Mouse (Mus musculus): ENCODE results near the gene Lrrc19. TPM values are rescaled to one million over a fixed set of nuclear protein-coding genes. Genes with fewer than 3 reads are reported as not detected.

The Lrrc19 gene
- polyA plus RNA-seq, 1 experiment from 2014 or later, result 0.65 TPM

GRCm38 (mm10) chr4:94614627-94615006, 35.3 kb downstream of the Lrrc19 start:
- Histone ChIP-seq H3K27ac (peak overlapping the region; percentile 81), H3K27me3 (ENCODE audit: insufficient read depth, poor library complexity, severe bottlenecking) (no peaks in the 10 kb centered on the region), H3K4me1 (peaks cover 4% of the 10 kb centered on the region; the same call in 1 of the 2 replicates), H3K9me3 (no peaks in the 10 kb centered on the region), H3K4me3 (peak overlapping the region; percentile 78), H3K36me3 (no peaks in the 10 kb centered on the region)
- WGBS, result 2% methylated on average over 18 of the region's 18 CpGs
- peak; percentile 77 for DNase-seq (ENCODE audit: low spot score)

- DNase-seq (ENCODE audit: low spot score), result peak; percentile 97
- peaks cover 4% of the 10 kb centered on the region; the same call in 1 of the 2 replicates for H3K4me1 ChIP-seq
- H3K4me3 ChIP-seq, result peak within 1 kb of the TSS; percentile 78
- H3K9me3 ChIP-seq, result no peaks in the 10 kb centered on the region
- no peaks in the 10 kb centered on the region for H3K36me3 ChIP-seq
- H3K27ac ChIP-seq, result peak within 1 kb of the TSS; percentile 81
- 3% methylated on average over 29 of the region's 29 CpGs for WGBS
- no peaks in the 10 kb centered on the region for H3K27me3 ChIP-seq (ENCODE audit: insufficient read depth, poor library complexity, severe bottlenecking)
Observed at GRCm38 (mm10) chr4:94613972-94614626, 35.8 kb downstream of the Lrrc19 start, which contains the start of gene Ift74. Gene Ift74 (plus strand): TSS chr4:94614491.

GRCm38 (mm10) chr4:94610339-94610738, 39.6 kb downstream of the Lrrc19 start:
- WGBS, result 40% methylated on average over 3 of the region's 3 CpGs
- no peak for DNase-seq (ENCODE audit: low spot score)
- H3K4me3 ChIP-seq, result no peak overlapping the region
- H3K27ac ChIP-seq, result no peak overlapping the region
- H3K9me3 ChIP-seq, result no peaks in the 10 kb centered on the region
- H3K36me3 ChIP-seq, result no peaks in the 10 kb centered on the region
- peaks cover 4% of the 10 kb centered on the region; the same call in 1 of the 2 replicates for H3K4me1 ChIP-seq
- no peaks in the 10 kb centered on the region for H3K27me3 ChIP-seq (ENCODE audit: insufficient read depth, poor library complexity, severe bottlenecking)

- H3K4me1 ChIP-seq, result no peaks in the 10 kb centered on the region
- H3K9me3 ChIP-seq, result no peaks in the 10 kb centered on the region
- no peaks in the 10 kb centered on the region for H3K27me3 ChIP-seq (ENCODE audit: insufficient read depth, poor library complexity, severe bottlenecking)
- no peak for DNase-seq (ENCODE audit: low spot score)
- 87% methylated on average over 2 of the region's 2 CpGs for WGBS
- H3K36me3 ChIP-seq, result no peaks in the 10 kb centered on the region
- no peak overlapping the region for H3K27ac ChIP-seq
- H3K4me3 ChIP-seq, result no peak overlapping the region
Observed at GRCm38 (mm10) chr4:94605591-94605990, 44.4 kb downstream of the Lrrc19 start.

GRCm38 (mm10) chr4:94604452-94605019, 45.4 kb downstream of the Lrrc19 start:
- Histone ChIP-seq H3K27ac (no peak overlapping the region), H3K4me3 (no peak overlapping the region; the same call in 1 of the 2 replicates), H3K9me3 (no peaks in the 10 kb centered on the region), H3K27me3 (ENCODE audit: insufficient read depth, poor library complexity, severe bottlenecking) (no peaks in the 10 kb centered on the region), H3K36me3 (no peaks in the 10 kb centered on the region), H3K4me1 (no peaks in the 10 kb centered on the region)
- 88% methylated on average over 2 of the region's 2 CpGs for WGBS
- DNase-seq (ENCODE audit: low spot score), result no peak

- no peaks in the 10 kb centered on the region for H3K4me1 ChIP-seq
- under 1% methylated on average over 61 of the region's 61 CpGs for WGBS
- no peaks in the 10 kb centered on the region for H3K9me3 ChIP-seq
- peak within 1 kb of the TSS; percentile 97 for H3K27ac ChIP-seq
- H3K36me3 ChIP-seq, result no peaks in the 10 kb centered on the region
- peak within 1 kb of the TSS; percentile 98 for H3K4me3 ChIP-seq
- H3K27me3 ChIP-seq (ENCODE audit: insufficient read depth, poor library complexity, severe bottlenecking), result no peaks in the 10 kb centered on the region
- DNase-seq (ENCODE audit: low spot score), result peak; percentile 96
Observed at GRCm38 (mm10) chr4:94603031-94603629, 46.8 kb downstream of the Lrrc19 start, which contains the start of gene Plaa. Gene Plaa (minus strand): TSS chr4:94603244.

- H3K27ac ChIP-seq, result peak overlapping the region; percentile 97
- 1% methylated on average over 32 of the region's 33 CpGs for WGBS
- H3K36me3 ChIP-seq, result no peaks in the 10 kb centered on the region
- H3K4me1 ChIP-seq, result no peaks in the 10 kb centered on the region
- peak; percentile 87 for DNase-seq (ENCODE audit: low spot score)
- peak overlapping the region; percentile 98 for H3K4me3 ChIP-seq
- no peaks in the 10 kb centered on the region for H3K9me3 ChIP-seq
- no peaks in the 10 kb centered on the region for H3K27me3 ChIP-seq (ENCODE audit: insufficient read depth, poor library complexity, severe bottlenecking)
Observed at GRCm38 (mm10) chr4:94602496-94603030, 47.4 kb downstream of the Lrrc19 start.

- no peak for DNase-seq (ENCODE audit: low spot score)
- H3K27me3 ChIP-seq (ENCODE audit: insufficient read depth, poor library complexity, severe bottlenecking), result no peaks in the 10 kb centered on the region
- H3K9me3 ChIP-seq, result no peaks in the 10 kb centered on the region
- no peak overlapping the region for H3K27ac ChIP-seq
- peak overlapping the region; percentile 98 for H3K4me3 ChIP-seq
- no peaks in the 10 kb centered on the region for H3K4me1 ChIP-seq
- 91% methylated on average over 4 of the region's 4 CpGs for WGBS
- H3K36me3 ChIP-seq, result no peaks in the 10 kb centered on the region
Observed at GRCm38 (mm10) chr4:94601395-94601794, 48.5 kb downstream of the Lrrc19 start.

GRCm38 (mm10) chr4:94592709-94593108, 57.2 kb downstream of the Lrrc19 start:
- Histone ChIP-seq H3K27ac (no peak overlapping the region), H3K9me3 (no peaks in the 10 kb centered on the region), H3K36me3 (no peaks in the 10 kb centered on the region), H3K4me1 (no peaks in the 10 kb centered on the region), H3K4me3 (no peak overlapping the region), H3K27me3 (ENCODE audit: insufficient read depth, poor library complexity, severe bottlenecking) (no peaks in the 10 kb centered on the region)
- DNase-seq (ENCODE audit: low spot score), result no peak

GRCm38 (mm10) chr4:94591765-94592381, 58.1 kb downstream of the Lrrc19 start:
- H3K27me3 ChIP-seq (ENCODE audit: insufficient read depth, poor library complexity, severe bottlenecking), result no peaks in the 10 kb centered on the region
- H3K4me1 ChIP-seq, result no peaks in the 10 kb centered on the region
- DNase-seq (ENCODE audit: low spot score), result no peak
- WGBS, result 68% methylated on average over 4 of the region's 4 CpGs
- no peak overlapping the region for H3K27ac ChIP-seq
- no peak overlapping the region for H3K4me3 ChIP-seq
- H3K9me3 ChIP-seq, result no peaks in the 10 kb centered on the region
- H3K36me3 ChIP-seq, result no peaks in the 10 kb centered on the region

Measured in heart, embryonic 10.5 days (tissue).